Mouse (Mus musculus): ENCODE results near the gene Lrba. TPM values are rescaled to one million over a fixed set of nuclear protein-coding genes. Genes with fewer than 3 reads are reported as not detected.
A peak's percentile ranks its signal among the peaks of the same experiment; 100 is the strongest.

The Lrba gene
- total RNA-seq, 1 experiment from 2014 or later = 33.8 TPM

- ATAC-seq (replicated peaks; ENCODE audit: low read depth, poor library complexity, severe bottlenecking) = no peak
Observed at GRCm38 (mm10) chr3:86443497-86443896, 219.0 kb downstream of the Lrba start.

GRCm38 (mm10) chr3:86451211-86451610, 226.7 kb downstream of the Lrba start:
- ATAC-seq (replicated peaks; ENCODE audit: low read depth, poor library complexity, severe bottlenecking) = no peak

GRCm38 (mm10) chr3:86461582-86461981, 237.1 kb downstream of the Lrba start:
- no peak for ATAC-seq (replicated peaks; ENCODE audit: low read depth, poor library complexity, severe bottlenecking)

- ATAC-seq (replicated peaks; ENCODE audit: low read depth, poor library complexity, severe bottlenecking) = 0 out of 2 replicates have a peak, but pooled peaks have one; percentile 29
Observed at GRCm38 (mm10) chr3:86489992-86490391, 265.5 kb downstream of the Lrba start.

GRCm38 (mm10) chr3:86500586-86500985, 276.1 kb downstream of the Lrba start:
- no peak for ATAC-seq (replicated peaks; ENCODE audit: low read depth, poor library complexity, severe bottlenecking)

- no peak for ATAC-seq (replicated peaks; ENCODE audit: low read depth, poor library complexity, severe bottlenecking)
Observed at GRCm38 (mm10) chr3:86518506-86519109, 294.1 kb downstream of the Lrba start.

- no peak for ATAC-seq (replicated peaks; ENCODE audit: low read depth, poor library complexity, severe bottlenecking)
Observed at GRCm38 (mm10) chr3:86522880-86523505, 298.5 kb downstream of the Lrba start.

- no peak for ATAC-seq (replicated peaks; ENCODE audit: low read depth, poor library complexity, severe bottlenecking)
Observed at GRCm38 (mm10) chr3:86531531-86532269, 307.2 kb downstream of the Lrba start.

GRCm38 (mm10) chr3:86536751-86537150, 312.3 kb downstream of the Lrba start:
- ATAC-seq (replicated peaks; ENCODE audit: low read depth, poor library complexity, severe bottlenecking) = no peak

- no peak for ATAC-seq (replicated peaks; ENCODE audit: low read depth, poor library complexity, severe bottlenecking)
Observed at GRCm38 (mm10) chr3:86538645-86539554, 314.4 kb downstream of the Lrba start.

- ATAC-seq (replicated peaks; ENCODE audit: low read depth, poor library complexity, severe bottlenecking) = no peak
Observed at GRCm38 (mm10) chr3:86539555-86540168, 315.2 kb downstream of the Lrba start.

GRCm38 (mm10) chr3:86541074-86541614, 316.7 kb downstream of the Lrba start:
- ATAC-seq (replicated peaks; ENCODE audit: low read depth, poor library complexity, severe bottlenecking) = no peak

- ATAC-seq (replicated peaks; ENCODE audit: low read depth, poor library complexity, severe bottlenecking) = no peak
Observed at GRCm38 (mm10) chr3:86541863-86542397, 317.4 kb downstream of the Lrba start.

GRCm38 (mm10) chr3:86544785-86545184, 320.3 kb downstream of the Lrba start:
- ATAC-seq (replicated peaks; ENCODE audit: low read depth, poor library complexity, severe bottlenecking) = no peak

- no peak for ATAC-seq (replicated peaks; ENCODE audit: low read depth, poor library complexity, severe bottlenecking)
Observed at GRCm38 (mm10) chr3:86545945-86546344, 321.5 kb downstream of the Lrba start.

- ATAC-seq (replicated peaks; ENCODE audit: low read depth, poor library complexity, severe bottlenecking) = peak; percentile 68
Observed at GRCm38 (mm10) chr3:86546471-86547250, 322.2 kb downstream of the Lrba start.

GRCm38 (mm10) chr3:86547251-86547791, 322.8 kb downstream of the Lrba start:
- ATAC-seq (replicated peaks; ENCODE audit: low read depth, poor library complexity, severe bottlenecking) = peak; percentile 23
